10 mouse cellular contexts compared by ENCODE assay signal in the genomic region with DNA sequence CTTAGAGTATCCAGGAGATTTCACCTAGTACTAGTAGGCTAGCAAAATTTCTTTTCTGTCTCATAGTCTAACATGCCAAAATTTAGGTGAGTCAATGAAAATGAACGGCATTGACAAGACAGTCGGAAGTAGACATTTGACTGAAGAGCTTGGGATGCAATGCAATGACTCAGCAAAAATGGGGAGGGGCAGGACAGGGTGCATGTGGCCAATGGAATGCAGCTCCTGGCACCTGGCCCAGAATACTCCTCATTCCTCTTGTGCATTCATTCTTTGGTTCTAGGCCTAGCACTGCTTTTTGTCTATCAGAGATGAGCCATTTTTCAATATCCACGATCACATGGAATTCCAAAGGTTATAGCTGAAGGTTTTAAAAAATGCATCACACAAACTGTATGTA. TPM values are rescaled to one million over a fixed set of nuclear protein-coding genes. Genes with fewer than 3 reads are reported as not detected.
DNase-seq lines count a peak whose midpoint lies in the region; ATAC-seq and TF ChIP-seq lines count a peak whose summit lies in the region.
"Had no signal": no experiment of that assay in that cellular context is flagged by ENCODE, and none has a peak within 500 bp of the region (broad histone marks: within the 10 kb centered on the region; RNA-seq: fewer than 3 reads in every experiment).

No protein-coding gene starts in this region.

- H3K27me3 ChIP-seq in kidney, adult 2 months (replicated peaks; ENCODE audit: control insufficient read depth, insufficient read depth, low read length), result no peaks in the 10 kb centered on the region
- no peaks in the 10 kb centered on the region for H3K27me3 ChIP-seq in kidney, embryonic 14.5 days (ENCODE audit: control insufficient read depth, insufficient read depth, low read length)
- no peaks in the 10 kb centered on the region for H3K27me3 ChIP-seq in lung, embryonic 14.5 days (ENCODE audit: insufficient read depth, low read length)
- H3K27me3 ChIP-seq: heart, embryonic 13.5 days; limb, embryonic 12.5 days had no signal

- no peak for TF ChIP-seq CTCF in kidney, adult 2 months (conservative IDR thresholded peaks at IDR 0.05; ENCODE audit: insufficient read depth, insufficient read length, low read depth, low read length)
- no peak for TF ChIP-seq CTCF in lung, embryonic 14.5 days (IDR thresholded peaks at IDR 0.05; ENCODE audit: low read depth)

- 48% methylated on average over 3 of the region's 3 CpGs for WGBS in kidney, adult 2 months
- 94% methylated on average over 3 of the region's 3 CpGs for WGBS in kidney, embryonic 14.5 days
- 71% methylated on average over 3 of the region's 3 CpGs for WGBS in lung, embryonic 14.5 days

- no peak overlapping the region for H3K9ac ChIP-seq in kidney, embryonic 14.5 days (ENCODE audit: low read depth, low read length)
- H3K9ac ChIP-seq in lung, embryonic 14.5 days, result no peak overlapping the region
- H3K9ac ChIP-seq: heart, embryonic 13.5 days; limb, embryonic 12.5 days had no signal

- no peaks in the 10 kb centered on the region for H3K9me3 ChIP-seq in kidney, embryonic 14.5 days (ENCODE audit: control insufficient read depth, low read length)
- no peaks in the 10 kb centered on the region for H3K9me3 ChIP-seq in lung, embryonic 14.5 days (ENCODE audit: low read depth, low read length)
- H3K9me3 ChIP-seq: heart, embryonic 13.5 days; limb, embryonic 12.5 days had no signal

- no peak overlapping the region for H3K27ac ChIP-seq in kidney, adult 2 months (ENCODE audit: insufficient read depth, low read depth, low read length)
- no peak overlapping the region for H3K27ac ChIP-seq in kidney, embryonic 14.5 days (ENCODE audit: low read depth, low read length)
- H3K27ac ChIP-seq in lung, embryonic 14.5 days (ENCODE audit: low read depth), result no peak overlapping the region
- H3K27ac ChIP-seq: heart, embryonic 13.5 days; limb, embryonic 12.5 days had no signal

- no peak overlapping the region for H3K4me3 ChIP-seq in kidney, adult 2 months (ENCODE audit: insufficient read depth, low read depth, low read length)
- H3K4me3 ChIP-seq in kidney, embryonic 14.5 days (ENCODE audit: low read length), result no peak overlapping the region
- H3K4me3 ChIP-seq in lung, embryonic 14.5 days (ENCODE audit: low read depth, low read length), result no peak overlapping the region
- H3K4me3 ChIP-seq: heart, embryonic 13.5 days; limb, embryonic 12.5 days had no signal

- no peaks in the 10 kb centered on the region for H3K4me1 ChIP-seq in kidney, adult 2 months (ENCODE audit: control insufficient read depth, insufficient read depth, low read length)
- no peaks in the 10 kb centered on the region for H3K4me1 ChIP-seq in kidney, embryonic 14.5 days (ENCODE audit: control insufficient read depth, insufficient read depth, low read length)
- no peaks in the 10 kb centered on the region for H3K4me1 ChIP-seq in lung, embryonic 14.5 days (ENCODE audit: insufficient read depth)
- H3K4me1 ChIP-seq: limb, embryonic 12.5 days had no signal

- H3K36me3 ChIP-seq in kidney, adult 2 months (ENCODE audit: control insufficient read depth, insufficient read depth, low read length), result no peaks in the 10 kb centered on the region
- no peaks in the 10 kb centered on the region for H3K36me3 ChIP-seq in kidney, embryonic 14.5 days (ENCODE audit: control insufficient read depth, insufficient read depth, low read length)
- H3K36me3 ChIP-seq in lung, embryonic 14.5 days (ENCODE audit: insufficient read depth), result no peaks in the 10 kb centered on the region
- H3K36me3 ChIP-seq: heart, embryonic 13.5 days; limb, embryonic 12.5 days had no signal

- TF ChIP-seq POLR2A in kidney, adult 2 months (IDR thresholded peaks at IDR 0.05; ENCODE audit: low read depth, low read length), result no peak

- peak; percentile 61 for DNase-seq in kidney, adult 2 months
- DNase-seq in Muller cell, postnatal 12 days (ENCODE audit: inconsistent ontology term), result peak; percentile 99
- DNase-seq in fibroblast of lung, adult 2 months (ENCODE audit: low read depth), result peak; percentile 20
- peak; percentile 62 for DNase-seq in lung, embryonic 14.5 days
- no peak for DNase-seq in spleen, postnatal 10 days (ENCODE audit: low spot score in 2 of 2)
- DNase-seq in frontal cortex, postnatal 14 days (ENCODE audit: low spot score in 2 of 2), result no peak
- DNase-seq in left cerebral cortex, adult 11 months (ENCODE audit: low spot score), result no peak

- no peak overlapping the region for H3K4me2 ChIP-seq in kidney, embryonic 14.5 days (replicated peaks; ENCODE audit: low read depth, low read length)
- H3K4me2 ChIP-seq in lung, embryonic 14.5 days, result no peak overlapping the region
- H3K4me2 ChIP-seq: heart, embryonic 13.5 days; limb, embryonic 12.5 days had no signal

- ATAC-seq in kidney, embryonic 14.5 days (ENCODE audit: low FRiP score, low TSS enrichment), result no peak
- 0 out of 2 replicates have a peak, but pooled peaks have one; percentile 44 for ATAC-seq in lung, embryonic 14.5 days (ENCODE audit: insufficient read depth)

RNA-seq across cellular contexts. Expression of gene Sema3e, which starts 48.1 kb away (rescaled TPM):
- 1.1 TPM in 2 replicates for polyA plus RNA-seq in kidney, adult 2 months (2012; rRNA removed)
- 1.0 and 2.2 TPM in 2 replicates for polyA plus RNA-seq in kidney, embryonic 14.5 days (2014; fragmentation: Nextera tagmentation; extraction: Ambion mirVana)
- polyA plus RNA-seq in lung, embryonic 14.5 days (2014; fragmentation: Nextera tagmentation; extraction: Ambion mirVana), result 18.7 and 21.4 TPM in 2 replicates

Comparison
In these comparisons a context has a peak if more than half of its experiments do, and no peak if none do; other contexts are left out.
1. DNase-seq: peak in kidney, adult 2 months (single experiment), Muller cell, postnatal 12 days (single experiment), fibroblast of lung, adult 2 months (single experiment) and lung, embryonic 14.5 days (single experiment); none in spleen, postnatal 10 days (0 of 2), frontal cortex, postnatal 14 days (0 of 2) and left cerebral cortex, adult 11 months (single experiment).